Mouse (Mus musculus) liver, adult 2 months (tissue): ENCODE results near the gene Scgn. TPM values are rescaled to one million over a fixed set of nuclear protein-coding genes. Genes with fewer than 3 reads are reported as not detected.

Source experiments
- DNase-seq: peaks from one replicate; pipeline ENCODE4 v3.0.0-alpha.2; 2011; ENCODE audit warnings: low read depth, low spot score; ENCODE audit errors: extremely low read depth
- H3K27ac ChIP-seq: fragments of 200-500 bp; replicated peaks from 2 replicates; pipeline ENCODE4 v1.5.1; 2012; ENCODE audit warnings: low read depth, mild to moderate bottlenecking, control low read depth, inconsistent platforms, low read length; ENCODE audit not compliant: insufficient read depth
- H3K27me3 ChIP-seq: fragments of 200-500 bp; 2 replicates; pipeline ENCODE4 v1.6.1; 2012; ENCODE audit warnings: mild to moderate bottlenecking, moderate library complexity, low read length, inconsistent platforms; ENCODE audit not compliant: control insufficient read depth, insufficient read depth
- H3K36me3 ChIP-seq: fragments of 200-500 bp; 2 replicates; pipeline ENCODE4 v1.6.1; 2012; ENCODE audit warnings: low read length, inconsistent platforms; ENCODE audit not compliant: control insufficient read depth, insufficient read depth
- H3K4me1 ChIP-seq: fragments of 200-500 bp; 2 replicates; pipeline ENCODE4 v1.6.1; 2011; ENCODE audit warnings: low read length; ENCODE audit not compliant: control insufficient read depth, insufficient read depth
- H3K4me3 ChIP-seq: fragments of 200-500 bp; 2 replicates; pipeline ENCODE4 v1.5.1; 2011; ENCODE audit warnings: low read depth, mild to moderate bottlenecking, control low read depth, low read length, moderate library complexity; ENCODE audit not compliant: insufficient read depth
- H3K79me2 ChIP-seq: fragments of 200-500 bp; 2 replicates; pipeline ENCODE4 v1.6.1; 2012; ENCODE audit warnings: inconsistent platforms, mild to moderate bottlenecking, low read length, moderate library complexity; ENCODE audit not compliant: control insufficient read depth, insufficient read depth
- H3K9ac ChIP-seq: fragments of 200-500 bp; 2 replicates; pipeline ENCODE4 v1.6.1; 2012; ENCODE audit warnings: low read depth, mild to moderate bottlenecking, control low read depth, inconsistent platforms, low read length
- CTCF ChIP-seq: fragments of 200-500 bp; IDR thresholded peaks from 2 replicates; pipeline ENCODE4 v1.5.1; 2011; ENCODE audit warnings: low read depth, low read length, control low read depth
- POLR2A ChIP-seq: fragments of 200-500 bp; IDR thresholded peaks from 2 replicates; pipeline ENCODE4 v1.6.1; 2011; ENCODE audit warnings: low read length, control low read depth; ENCODE audit not compliant: insufficient read depth; ENCODE audit errors: extremely low read depth
- WGBS: fragments of 180-500 bp; shearing (Covaris S2); methylation state at CpG from one replicate; pipeline ENCODE4 v1.1.7; 2018; 5-methylcytosine and 5-hydroxymethylcytosine counted together
- polyA plus RNA-seq: library from polyadenylated mRNA; depleted of rRNA; stranded (reverse); fragments of >200 nt; gene quantifications from 2 replicates; pipeline ENCODE4 v1.2.3, GENCODE M21; 2012; rRNA removed
- total RNA-seq: library from RNA; depleted of rRNA; stranded (reverse); fragments of >200 nt; gene quantifications from 2 replicates; pipeline ENCODE4 v1.2.3, GENCODE M21; 2014; rRNA removed

Scgn gene
- total RNA-seq (not detected in 2 replicates), polyA plus RNA-seq (not detected in 2 replicates)

- peaks cover 9% of the 10 kb centered on the region; the same call in 1 of the 2 replicates for H3K27me3 ChIP-seq
- H3K27ac ChIP-seq: no peak within 1 kb of the TSS
- WGBS: 2% methylated on average over 20 of the region's 20 CpGs
- H3K4me3 ChIP-seq: no peak within 1 kb of the TSS
- no peaks in the 10 kb centered on the region for H3K79me2 ChIP-seq
- H3K4me1 ChIP-seq: no peaks in the 10 kb centered on the region
- no peak within 1 kb of the TSS for H3K9ac ChIP-seq
- no peaks in the 10 kb centered on the region for H3K36me3 ChIP-seq
- TF ChIP-seq CTCF (no peak), POLR2A (no peak)
- DNase-seq: peak; percentile 9
These were observed at the start of gene Scgn for GRCm38 (mm10) chr13:23990928-23991327. Gene Scgn, minus strand, starts transcription at chr13:23991214.

GRCm38 (mm10) chr13:24040221-24040620 is 49.2 kb upstream of the Scgn start:
- H3K27me3 ChIP-seq: no peaks in the 10 kb centered on the region
- no peak for TF ChIP-seq CTCF
- H3K9ac ChIP-seq: no peak overlapping the region
- DNase-seq: no peak
- H3K27ac ChIP-seq: no peak overlapping the region
- 93% methylated on average over 7 of the region's 7 CpGs for WGBS
- no peaks in the 10 kb centered on the region for H3K79me2 ChIP-seq
- no peak overlapping the region for H3K4me3 ChIP-seq
- H3K4me1 ChIP-seq: no peaks in the 10 kb centered on the region
- peaks cover 32% of the 10 kb centered on the region for H3K36me3 ChIP-seq

GRCm38 (mm10) chr13:24037502-24037901 is 46.5 kb upstream of the Scgn start:
- H3K27me3 ChIP-seq: no peaks in the 10 kb centered on the region
- H3K9ac ChIP-seq: no peak overlapping the region
- TF ChIP-seq POLR2A (no peak), CTCF (no peak)
- no peak overlapping the region for H3K4me3 ChIP-seq
- WGBS: 69% methylated on average over 3 of the region's 3 CpGs
- H3K27ac ChIP-seq: no peak overlapping the region
- H3K36me3 ChIP-seq: peaks cover 18% of the 10 kb centered on the region
- H3K4me1 ChIP-seq: no peaks in the 10 kb centered on the region
- no peaks in the 10 kb centered on the region for H3K79me2 ChIP-seq
- DNase-seq: no peak

- H3K27me3 ChIP-seq: no peaks in the 10 kb centered on the region
- TF ChIP-seq CTCF (no peak), POLR2A (no peak)
- no peak overlapping the region for H3K9ac ChIP-seq
- H3K36me3 ChIP-seq: peaks cover 13% of the 10 kb centered on the region
- DNase-seq: no peak
- H3K79me2 ChIP-seq: no peaks in the 10 kb centered on the region
- no peak overlapping the region for H3K27ac ChIP-seq
- H3K4me3 ChIP-seq: no peak overlapping the region; the same call in 1 of the 2 replicates
- 76% methylated on average over 18 of the region's 18 CpGs for WGBS
- no peaks in the 10 kb centered on the region for H3K4me1 ChIP-seq
These were observed 45.1 kb upstream of the Scgn start for GRCm38 (mm10) chr13:24036150-24036549.

GRCm38 (mm10) chr13:24027191-24028170 is 36.5 kb upstream of the Scgn start:
- H3K36me3 ChIP-seq: peaks cover 15% of the 10 kb centered on the region
- 0 out of 2 replicates have a peak, but pooled peaks have one; percentile 3 for TF ChIP-seq CTCF
- TF ChIP-seq POLR2A: no peak
- no peak overlapping the region for H3K27ac ChIP-seq
- no peak overlapping the region for H3K9ac ChIP-seq
- H3K4me3 ChIP-seq: no peak overlapping the region
- no peaks in the 10 kb centered on the region for H3K4me1 ChIP-seq
- no peaks in the 10 kb centered on the region for H3K27me3 ChIP-seq
- DNase-seq: peak; percentile 10
- WGBS: 72% methylated on average over 5 of the region's 5 CpGs
- H3K79me2 ChIP-seq: no peaks in the 10 kb centered on the region

GRCm38 (mm10) chr13:24018515-24018914 is 27.5 kb upstream of the Scgn start:
- no peaks in the 10 kb centered on the region for H3K4me1 ChIP-seq
- TF ChIP-seq POLR2A: no peak
- TF ChIP-seq CTCF: no peak
- no peak overlapping the region for H3K4me3 ChIP-seq
- WGBS: 91% methylated on average over 4 of the region's 4 CpGs
- DNase-seq: no peak
- no peaks in the 10 kb centered on the region for H3K27me3 ChIP-seq
- H3K27ac ChIP-seq: no peak overlapping the region
- no peaks in the 10 kb centered on the region for H3K79me2 ChIP-seq
- H3K9ac ChIP-seq: no peak overlapping the region
- H3K36me3 ChIP-seq: peaks cover 41% of the 10 kb centered on the region
